Mouse (Mus musculus) ZHBTc4 (cell line): ENCODE results near the gene Madd.

Experiments used
- DNase-seq: peaks from one replicate; pipeline ENCODE4 v3.0.0-alpha.2; 2011; ENCODE audit warnings: low read depth, low spot score

The Madd gene

GRCm38 (mm10) chr2:91183711-91184405, at the start of gene Madd:
Gene Madd (minus strand): TSS chr2:91183837.
- peak; percentile 39 for DNase-seq

- DNase-seq, result no peak
Observed at GRCm38 (mm10) chr2:91229735-91230134, 46.1 kb upstream of the Madd start.

GRCm38 (mm10) chr2:91223614-91224013, 40.0 kb upstream of the Madd start:
- no peak for DNase-seq

GRCm38 (mm10) chr2:91220501-91220900, 36.9 kb upstream of the Madd start:
- peak; percentile 71 for DNase-seq

GRCm38 (mm10) chr2:91217032-91217431, 33.4 kb upstream of the Madd start:
- peak; percentile 13 for DNase-seq

- DNase-seq, result no peak
Observed at GRCm38 (mm10) chr2:91213311-91213710, 29.7 kb upstream of the Madd start.

- DNase-seq, result no peak
Observed at GRCm38 (mm10) chr2:91206254-91206775, 22.7 kb upstream of the Madd start.

- DNase-seq, result no peak
Observed at GRCm38 (mm10) chr2:91202972-91203656, 19.5 kb upstream of the Madd start.

GRCm38 (mm10) chr2:91202222-91202971, 18.8 kb upstream of the Madd start, which contains the start of the genes Nr1h3 and Acp2:
Gene Nr1h3 (minus strand): TSS chr2:91202834.
Gene Acp2 (plus strand): TSS chr2:91202885.
- DNase-seq, result peak; percentile 97

GRCm38 (mm10) chr2:91198888-91199287, 15.3 kb upstream of the Madd start:
- DNase-seq, result no peak

- no peak for DNase-seq
Observed at GRCm38 (mm10) chr2:91196577-91197001, 13.0 kb upstream of the Madd start.

- DNase-seq, result peak; percentile 69
Observed at GRCm38 (mm10) chr2:91194624-91195332, 11.1 kb upstream of the Madd start.

GRCm38 (mm10) chr2:91190501-91190900, 6.9 kb upstream of the Madd start:
- peak; percentile 13 for DNase-seq

GRCm38 (mm10) chr2:91187431-91187830, 3.8 kb upstream of the Madd start:
- DNase-seq, result no peak

GRCm38 (mm10) chr2:91186208-91186607, 2.6 kb upstream of the Madd start:
- DNase-seq, result no peak

GRCm38 (mm10) chr2:91183148-91183513, 506 bp downstream of the Madd start:
- peak; percentile 99 for DNase-seq

- peak; percentile 93 for DNase-seq
Observed at GRCm38 (mm10) chr2:91182405-91183147, 1.1 kb downstream of the Madd start.

- no peak for DNase-seq
Observed at GRCm38 (mm10) chr2:91182016-91182404, 1.6 kb downstream of the Madd start.

GRCm38 (mm10) chr2:91180706-91181105, 2.9 kb downstream of the Madd start:
- DNase-seq, result no peak

- DNase-seq, result no peak
Observed at GRCm38 (mm10) chr2:91179825-91180224, 3.8 kb downstream of the Madd start.

GRCm38 (mm10) chr2:91176234-91176633, 7.4 kb downstream of the Madd start:
- DNase-seq, result no peak
